Mouse (Mus musculus) neutrophil, adult 65 days (primary cell): ENCODE measurements around the gene Dyrk1a. TPM values are rescaled to one million over a fixed set of nuclear protein-coding genes. Genes with fewer than 3 reads are reported as not detected.

Experiments
- total RNA-seq: library from RNA; stranded (reverse); gene quantifications from 2 replicates; pipeline ENCODE4 v1.2.4, GENCODE M21; 2023

The Dyrk1a gene
- total RNA-seq: 71.4 and 80.2 TPM in 2 replicates

DNA sequence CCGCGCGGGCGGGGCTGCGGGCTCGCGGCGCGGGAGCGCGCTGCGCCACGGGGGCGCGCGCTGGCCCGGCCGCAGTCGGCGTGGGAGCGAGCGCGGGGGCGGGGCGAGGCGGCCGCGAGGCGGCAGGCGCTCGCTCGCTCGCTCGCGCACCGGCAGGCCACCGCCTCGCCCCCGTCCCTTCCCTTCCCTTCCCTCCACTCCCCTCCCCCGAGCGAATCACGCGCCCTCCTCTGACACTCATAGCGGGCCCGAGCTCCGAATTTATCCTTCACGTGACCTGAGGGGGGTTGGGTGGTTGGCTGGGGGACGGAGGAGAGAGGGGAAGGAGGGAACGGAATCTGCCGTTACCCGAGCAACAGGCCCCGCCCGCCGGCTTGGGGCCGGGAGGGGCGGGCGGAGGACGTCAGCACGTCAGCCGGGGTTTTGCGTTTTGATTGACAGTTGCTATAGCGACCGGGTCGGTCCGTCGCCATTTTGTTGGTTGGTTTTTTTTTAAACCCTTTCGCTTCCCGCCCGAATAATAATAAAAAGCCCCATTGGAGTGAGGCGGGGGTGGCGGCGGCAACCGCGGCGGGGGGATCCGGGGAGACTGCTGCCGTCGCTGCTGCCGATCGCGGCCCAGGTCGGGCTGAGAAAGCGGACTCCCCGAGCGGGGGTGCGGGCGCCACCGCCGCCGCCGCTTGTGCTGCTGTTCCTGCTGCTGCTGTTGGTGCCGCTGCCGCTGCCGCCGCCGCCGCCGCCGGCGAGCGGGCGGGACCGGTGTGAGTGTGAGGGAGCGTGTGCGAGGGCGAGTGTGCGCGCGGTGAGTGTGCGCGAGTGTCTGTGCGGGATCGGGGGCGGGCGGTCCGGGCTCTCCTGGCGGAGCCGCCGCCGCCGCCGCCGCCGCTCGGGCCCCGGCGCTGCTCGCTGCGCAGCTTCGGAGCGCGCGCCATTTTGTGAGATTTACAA lies at the start of gene Dyrk1a:
Dyrk1a (plus strand) TSS at position 782 of the 948 bp plus-strand sequence.

GRCm38 (mm10) chr16:94526344-94527151 lies 43.3 kb upstream of the Dyrk1a start, which contains the start of gene Vps26c:
Gene Vps26c, minus strand, starts transcription at chr16:94526830.

Other genes with a start within 250 kb of the Dyrk1a start
- not detected in 2 replicates for gene Ripply3, start 241.6 kb upstream of the Dyrk1a start, total RNA-seq
- gene Ttc3, start 199.4 kb upstream of the Dyrk1a start, total RNA-seq: 17.8 and 24.4 TPM in 2 replicates
- 7.1 and 8.7 TPM in 2 replicates for gene Pigp, start 198.2 kb upstream of the Dyrk1a start, total RNA-seq
- gene Vps26c, start 43.2 kb upstream of the Dyrk1a start, total RNA-seq: 25.3 and 34.2 TPM in 2 replicates